Mouse (Mus musculus) ES-E14 (cell line): Measurements from ENCODE around the gene Wdr5.
"Not testable (repeated sequence)": the region's sequence is repeated elsewhere in the genome, so short reads cannot be mapped to it uniquely, and the experiment has no call there.

ENCODE experiments used
- HCFC1 ChIP-seq: IDR thresholded peaks from 2 replicates; pipeline ENCODE4 v1.6.1; 2012; ENCODE audit warnings: low read length, inconsistent platforms, borderline replicate concordance; ENCODE audit not compliant: insufficient read depth
- MAFK ChIP-seq: IDR thresholded peaks from 2 replicates; pipeline ENCODE4 v1.6.1; 2014; ENCODE audit warnings: mild to moderate bottlenecking, low read depth, low read length, inconsistent platforms; ENCODE audit not compliant: insufficient read depth
- ZNF384 ChIP-seq: IDR thresholded peaks from 2 replicates; pipeline ENCODE4 v1.6.1; 2012; ENCODE audit warnings: low read depth, low read length, inconsistent platforms

DNA sequence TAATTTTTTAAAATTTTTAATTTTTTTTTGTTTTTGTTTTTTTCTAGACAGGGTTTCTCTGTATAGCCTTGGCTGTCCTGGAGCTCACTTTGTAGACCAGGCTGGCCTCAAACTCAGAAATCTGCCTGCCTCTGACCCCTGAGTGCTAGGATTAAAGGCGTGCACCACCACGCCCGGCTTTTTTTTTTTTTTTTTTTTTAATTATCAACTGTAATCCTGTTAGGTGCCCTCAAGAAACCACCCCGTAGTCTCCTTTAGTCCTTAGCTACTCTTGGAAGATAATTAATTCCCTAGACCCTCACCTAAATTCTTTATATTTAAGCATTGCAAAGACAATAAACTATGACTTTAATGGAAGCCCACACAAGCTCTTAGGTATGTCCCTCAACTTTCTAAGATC lies 8.3 kb upstream of the Wdr5 start:
- TF ChIP-seq ZNF384 = 0 out of 2 replicates have a peak, but pooled peaks have one; percentile 69
- not testable (repeated sequence) for TF ChIP-seq MAFK, HCFC1
